Mouse (Mus musculus): ENCODE results near the gene Ss18l1. TPM values are rescaled to one million over a fixed set of nuclear protein-coding genes. Genes with fewer than 3 reads are reported as not detected.

Gene Ss18l1
- polyA plus RNA-seq, 1 experiment from 2014 or later = 4.3 TPM

DNA sequence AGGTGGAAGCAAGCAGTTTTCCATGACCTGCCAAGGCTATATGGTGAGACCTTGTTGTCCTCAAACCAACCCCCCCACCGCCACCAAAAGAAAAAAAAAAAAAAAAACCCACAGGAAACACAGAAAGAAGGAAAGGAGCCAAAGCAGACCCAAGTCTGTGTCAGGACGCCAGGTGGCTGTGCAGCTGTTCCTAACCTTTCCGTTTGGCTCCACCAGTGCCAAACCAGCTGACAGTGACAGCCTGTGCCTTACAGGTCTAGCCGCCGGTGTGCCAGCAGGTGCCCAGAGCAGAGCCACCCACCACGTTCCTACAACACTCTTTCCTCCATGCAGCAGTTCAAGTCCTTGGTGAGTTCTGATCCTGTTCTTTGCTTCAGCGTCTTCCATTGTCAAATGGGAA is 30.6 kb downstream of the Ss18l1 start:
- Histone ChIP-seq H3K4me1 (ENCODE audit: control insufficient read depth, insufficient read depth, low read length) (peaks cover 11% of the 10 kb centered on the region), H3K4me3 (replicated peaks; ENCODE audit: low read length) (no peak overlapping the region), H3K4me2 (ENCODE audit: low read depth, low read length) (no peak overlapping the region), H3K9me3 (replicated peaks; ENCODE audit: control insufficient read depth, low read length) (no peaks in the 10 kb centered on the region), H3K27ac (ENCODE audit: low read length) (no peak overlapping the region), H3K27me3 (ENCODE audit: control insufficient read depth, insufficient read depth, low read length) (no peaks in the 10 kb centered on the region), H3K9ac (ENCODE audit: low read length) (no peak overlapping the region), H3K36me3 (ENCODE audit: control insufficient read depth, insufficient read depth, low read length) (no peaks in the 10 kb centered on the region)
- no peak for ATAC-seq (ENCODE audit: insufficient read depth, low FRiP score)
- 83% methylated on average over 7 of the region's 7 CpGs for WGBS

GRCm38 (mm10) chr2:180077622-180078021 is 35.3 kb downstream of the Ss18l1 start:
- Histone ChIP-seq H3K9ac (ENCODE audit: low read length) (no peak overlapping the region), H3K27ac (ENCODE audit: low read length) (no peak overlapping the region), H3K4me2 (ENCODE audit: low read depth, low read length) (no peak overlapping the region), H3K27me3 (ENCODE audit: control insufficient read depth, insufficient read depth, low read length) (no peaks in the 10 kb centered on the region), H3K9me3 (replicated peaks; ENCODE audit: control insufficient read depth, low read length) (no peaks in the 10 kb centered on the region), H3K4me3 (replicated peaks; ENCODE audit: low read length) (no peak overlapping the region), H3K4me1 (ENCODE audit: control insufficient read depth, insufficient read depth, low read length) (no peaks in the 10 kb centered on the region; the same call in 1 of the 2 replicates), H3K36me3 (ENCODE audit: control insufficient read depth, insufficient read depth, low read length) (no peaks in the 10 kb centered on the region)
- ATAC-seq (ENCODE audit: insufficient read depth, low FRiP score) = no peak
- 58% methylated on average over 3 of the region's 3 CpGs for WGBS

- no peak overlapping the region for H3K4me2 ChIP-seq (ENCODE audit: low read depth, low read length)
- WGBS = 72% methylated on average over 8 of the region's 8 CpGs
Observed at GRCm38 (mm10) chr2:180080680-180081079, 38.4 kb downstream of the Ss18l1 start.

GRCm38 (mm10) chr2:180083063-180083462 is 40.8 kb downstream of the Ss18l1 start:
- no peak for ATAC-seq (ENCODE audit: insufficient read depth, low FRiP score)
- Histone ChIP-seq H3K9ac (ENCODE audit: low read length) (no peak overlapping the region), H3K4me1 (ENCODE audit: control insufficient read depth, insufficient read depth, low read length) (no peaks in the 10 kb centered on the region; the same call in 1 of the 2 replicates), H3K4me3 (replicated peaks; ENCODE audit: low read length) (no peak overlapping the region), H3K9me3 (replicated peaks; ENCODE audit: control insufficient read depth, low read length) (no peaks in the 10 kb centered on the region), H3K4me2 (ENCODE audit: low read depth, low read length) (no peak overlapping the region), H3K27me3 (ENCODE audit: control insufficient read depth, insufficient read depth, low read length) (no peaks in the 10 kb centered on the region), H3K27ac (ENCODE audit: low read length) (no peak overlapping the region), H3K36me3 (ENCODE audit: control insufficient read depth, insufficient read depth, low read length) (no peaks in the 10 kb centered on the region)
- 90% methylated on average over 10 of the region's 10 CpGs for WGBS

More at GRCm38 (mm10) chr2:180080680-180081079, 38.4 kb downstream of the Ss18l1 start:
- ATAC-seq (ENCODE audit: insufficient read depth, low FRiP score) = no peak
- Histone ChIP-seq H3K36me3 (ENCODE audit: control insufficient read depth, insufficient read depth, low read length) (no peaks in the 10 kb centered on the region), H3K4me1 (ENCODE audit: control insufficient read depth, insufficient read depth, low read length) (no peaks in the 10 kb centered on the region; the same call in 1 of the 2 replicates), H3K9ac (ENCODE audit: low read length) (no peak overlapping the region), H3K4me3 (replicated peaks; ENCODE audit: low read length) (no peak overlapping the region), H3K27me3 (ENCODE audit: control insufficient read depth, insufficient read depth, low read length) (no peaks in the 10 kb centered on the region), H3K27ac (ENCODE audit: low read length) (no peak overlapping the region), H3K9me3 (replicated peaks; ENCODE audit: control insufficient read depth, low read length) (no peaks in the 10 kb centered on the region)

- no peak for ATAC-seq (ENCODE audit: insufficient read depth, low FRiP score)
- Histone ChIP-seq H3K4me3 (replicated peaks; ENCODE audit: low read length) (no peak overlapping the region), H3K9me3 (replicated peaks; ENCODE audit: control insufficient read depth, low read length) (no peaks in the 10 kb centered on the region), H3K27me3 (ENCODE audit: control insufficient read depth, insufficient read depth, low read length) (no peaks in the 10 kb centered on the region), H3K4me2 (ENCODE audit: low read depth, low read length) (no peak overlapping the region), H3K4me1 (ENCODE audit: control insufficient read depth, insufficient read depth, low read length) (no peaks in the 10 kb centered on the region; the same call in 1 of the 2 replicates), H3K27ac (ENCODE audit: low read length) (no peak overlapping the region), H3K36me3 (ENCODE audit: control insufficient read depth, insufficient read depth, low read length) (no peaks in the 10 kb centered on the region), H3K9ac (ENCODE audit: low read length) (no peak overlapping the region)
- 27% methylated on average over 3 of the region's 3 CpGs for WGBS
Observed at GRCm38 (mm10) chr2:180084565-180084964, 42.3 kb downstream of the Ss18l1 start.

DNA sequence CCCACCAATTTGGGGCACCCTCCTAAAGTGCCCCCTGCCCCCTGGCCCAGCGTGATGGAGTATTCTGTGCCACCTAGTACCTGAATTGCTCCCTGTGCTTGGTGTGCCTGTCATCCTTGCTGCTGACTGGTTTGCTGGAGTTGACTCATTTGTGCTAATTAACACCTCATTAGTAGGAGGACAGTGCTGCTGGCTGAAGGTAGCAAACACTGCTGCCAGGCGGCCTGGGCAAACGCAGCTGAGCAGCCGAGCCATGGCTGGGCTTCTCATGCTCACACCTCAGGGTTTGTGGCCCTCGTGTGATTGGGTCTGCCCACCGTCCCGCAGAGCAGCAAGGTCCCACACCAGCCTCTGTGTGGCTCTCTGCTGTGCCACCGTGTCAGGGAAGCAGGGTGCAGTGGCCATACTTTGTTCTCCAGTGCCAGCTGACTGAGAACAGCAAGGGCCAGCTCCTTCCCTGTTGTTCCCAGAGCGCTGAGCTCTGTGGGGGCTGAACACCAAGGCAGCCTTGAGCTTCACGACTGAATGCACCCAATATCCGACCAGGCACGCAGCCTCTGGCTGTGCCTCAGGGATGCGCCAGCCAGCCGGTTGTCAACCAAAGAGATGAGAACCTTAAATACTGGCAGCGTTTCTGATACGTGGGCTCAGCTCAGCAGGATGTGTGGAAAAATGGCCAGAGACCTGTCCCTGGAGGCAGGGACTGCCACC is 43.8 kb downstream of the Ss18l1 start:
- Histone ChIP-seq H3K9me3 (replicated peaks; ENCODE audit: control insufficient read depth, low read length) (no peaks in the 10 kb centered on the region), H3K4me2 (ENCODE audit: low read depth, low read length) (no peak overlapping the region), H3K9ac (ENCODE audit: low read length) (no peak overlapping the region), H3K4me1 (ENCODE audit: control insufficient read depth, insufficient read depth, low read length) (no peaks in the 10 kb centered on the region), H3K36me3 (ENCODE audit: control insufficient read depth, insufficient read depth, low read length) (no peaks in the 10 kb centered on the region), H3K27ac (ENCODE audit: low read length) (no peak overlapping the region), H3K4me3 (replicated peaks; ENCODE audit: low read length) (no peak overlapping the region), H3K27me3 (ENCODE audit: control insufficient read depth, insufficient read depth, low read length) (no peaks in the 10 kb centered on the region)
- ATAC-seq (ENCODE audit: insufficient read depth, low FRiP score) = no peak
- 72% methylated on average over 16 of the region's 16 CpGs for whole genome bisulfite sequencing

DNA sequence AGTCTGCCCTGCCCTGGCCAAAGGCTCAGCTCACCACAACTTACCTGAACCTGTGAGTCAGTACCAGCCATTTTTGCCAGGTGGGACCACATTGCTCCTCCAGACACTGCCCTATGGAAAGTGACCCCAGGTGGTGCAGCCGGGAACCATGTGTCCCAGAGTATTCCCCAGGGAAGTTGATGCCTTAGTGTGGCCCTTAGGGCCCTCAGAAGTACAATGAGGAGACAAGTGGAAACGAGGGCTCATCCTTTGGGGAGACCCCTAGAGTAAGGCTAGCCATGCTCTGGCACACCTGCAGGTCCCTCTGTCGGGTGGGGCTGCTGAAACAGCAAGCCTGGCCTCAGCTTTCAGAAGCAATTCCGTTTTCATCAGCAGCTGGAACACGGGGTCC is 44.3 kb downstream of the Ss18l1 start:
- WGBS = 83% methylated on average over 5 of the region's 5 CpGs
- H3K27me3 ChIP-seq (ENCODE audit: control insufficient read depth, insufficient read depth, low read length) = no peaks in the 10 kb centered on the region
- ATAC-seq (ENCODE audit: insufficient read depth, low FRiP score) = no peak
- H3K36me3 ChIP-seq (ENCODE audit: control insufficient read depth, insufficient read depth, low read length) = no peaks in the 10 kb centered on the region
- no peak overlapping the region for H3K9ac ChIP-seq (ENCODE audit: low read length)
- H3K9me3 ChIP-seq (replicated peaks; ENCODE audit: control insufficient read depth, low read length) = no peaks in the 10 kb centered on the region
- H3K4me3 ChIP-seq (replicated peaks; ENCODE audit: low read length) = no peak overlapping the region
- H3K4me2 ChIP-seq (ENCODE audit: low read depth, low read length) = no peak overlapping the region
- no peak overlapping the region for H3K27ac ChIP-seq (ENCODE audit: low read length)
- no peaks in the 10 kb centered on the region for H3K4me1 ChIP-seq (ENCODE audit: control insufficient read depth, insufficient read depth, low read length)

DNA sequence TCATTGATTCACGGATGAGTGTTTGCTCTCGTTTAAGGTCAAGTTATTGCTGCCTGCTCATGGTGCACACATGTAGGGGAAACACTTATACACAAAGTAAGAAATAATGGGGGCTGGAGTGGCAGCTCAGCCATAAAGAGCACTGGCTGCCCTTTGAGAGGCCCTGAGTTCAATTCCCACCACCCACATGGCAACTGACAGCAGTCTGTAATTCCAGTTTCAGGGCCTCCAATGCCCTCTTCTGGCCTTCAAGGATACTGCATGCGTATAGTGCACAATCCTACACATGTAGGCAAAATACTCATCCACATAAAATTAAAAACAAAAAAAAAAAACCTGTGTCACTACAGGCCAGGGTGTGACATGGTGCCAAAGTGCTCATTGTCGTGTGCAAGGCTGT is 45.2 kb downstream of the Ss18l1 start:
- WGBS = 93% methylated on average over 4 of the region's 4 CpGs
- ATAC-seq (ENCODE audit: insufficient read depth, low FRiP score) = no peak
- no peak overlapping the region for H3K9ac ChIP-seq (ENCODE audit: low read length)
- no peaks in the 10 kb centered on the region for H3K27me3 ChIP-seq (ENCODE audit: control insufficient read depth, insufficient read depth, low read length)
- H3K27ac ChIP-seq (ENCODE audit: low read length) = no peak overlapping the region
- H3K36me3 ChIP-seq (ENCODE audit: control insufficient read depth, insufficient read depth, low read length) = no peaks in the 10 kb centered on the region
- H3K4me2 ChIP-seq (ENCODE audit: low read depth, low read length) = no peak overlapping the region
- no peak overlapping the region for H3K4me3 ChIP-seq (replicated peaks; ENCODE audit: low read length)
- no peaks in the 10 kb centered on the region for H3K9me3 ChIP-seq (replicated peaks; ENCODE audit: control insufficient read depth, low read length)
- no peaks in the 10 kb centered on the region for H3K4me1 ChIP-seq (ENCODE audit: control insufficient read depth, insufficient read depth, low read length)

DNA sequence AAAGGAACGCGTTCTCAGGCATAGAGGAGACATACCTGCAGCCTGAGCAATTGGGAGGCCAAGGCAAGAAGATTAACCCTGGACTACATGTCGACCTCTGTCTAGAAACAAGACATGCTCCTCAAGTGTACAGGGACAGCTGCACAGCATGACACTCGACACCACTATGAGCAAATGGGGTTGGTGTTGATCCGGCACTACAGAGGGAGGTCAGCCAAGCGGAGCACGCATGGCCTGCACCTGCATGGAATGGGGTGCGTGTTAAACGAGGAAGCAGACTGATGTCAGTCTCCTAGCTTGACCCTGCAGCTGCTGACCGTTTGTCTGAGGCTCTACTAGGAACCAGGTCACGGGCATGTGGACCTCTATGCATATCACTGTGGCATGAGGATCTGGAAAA is 48.0 kb downstream of the Ss18l1 start:
- Histone ChIP-seq H3K27me3 (ENCODE audit: control insufficient read depth, insufficient read depth, low read length) (no peaks in the 10 kb centered on the region), H3K4me3 (replicated peaks; ENCODE audit: low read length) (no peak overlapping the region), H3K27ac (ENCODE audit: low read length) (no peak overlapping the region), H3K9me3 (replicated peaks; ENCODE audit: control insufficient read depth, low read length) (no peaks in the 10 kb centered on the region), H3K4me1 (ENCODE audit: control insufficient read depth, insufficient read depth, low read length) (no peaks in the 10 kb centered on the region), H3K4me2 (ENCODE audit: low read depth, low read length) (no peak overlapping the region), H3K9ac (ENCODE audit: low read length) (no peak overlapping the region), H3K36me3 (ENCODE audit: control insufficient read depth, insufficient read depth, low read length) (no peaks in the 10 kb centered on the region)
- WGBS = 51% methylated on average over 11 of the region's 11 CpGs
- no peak for ATAC-seq (ENCODE audit: insufficient read depth, low FRiP score)
